10 mouse cellular contexts compared by ENCODE assay signal in genomic region chr6:8485414-8486175, GRCm38 (mm10). TPM values are rescaled to one million over a fixed set of nuclear protein-coding genes. Genes with fewer than 3 reads are reported as not detected.
DNase-seq lines count a peak whose midpoint lies in the region; ATAC-seq lines count a peak whose summit lies in the region.
"Had no signal": no experiment of that assay in that cellular context is flagged by ENCODE, and none has a peak within 500 bp of the region (broad histone marks: within the 10 kb centered on the region; RNA-seq: fewer than 3 reads in every experiment).

No protein-coding gene starts in this region.

- no peaks in the 10 kb centered on the region for H3K27me3 ChIP-seq in kidney, embryonic 15.5 days

- H3K9ac ChIP-seq in kidney, embryonic 15.5 days = no peak overlapping the region

- WGBS in kidney, embryonic 15.5 days = 75% methylated on average over 16 of the region's 16 CpGs

- no peak overlapping the region for H3K4me3 ChIP-seq in kidney, embryonic 15.5 days (replicated peaks)
- H3K4me3 ChIP-seq: left cerebral cortex, adult 2 months had no signal

- H3K4me2 ChIP-seq in kidney, embryonic 15.5 days = no peak overlapping the region

- no peak for DNase-seq in kidney, adult 11 months
- DNase-seq in c-Kit-negative CD71-positive TER-119-positive erythroid progenitor cells, embryonic 14.5 days (ENCODE audit: low read depth, low spot score) = peak; percentile 21
- DNase-seq in thymus, postnatal 0 days (ENCODE audit: low spot score) = peak; percentile 98
- no peak for DNase-seq in layer of hippocampus, adult 18-20 months (ENCODE audit: low spot score in 2 of 2)
- no peak for DNase-seq in cerebellum, postnatal 25 days
- no peak for DNase-seq in frontal cortex, postnatal 25 days (ENCODE audit: low spot score in 2 of 2)

- H3K36me3 ChIP-seq in kidney, embryonic 15.5 days = no peaks in the 10 kb centered on the region

- H3K27ac ChIP-seq in kidney, embryonic 15.5 days = no peak overlapping the region
- H3K27ac ChIP-seq: left cerebral cortex, adult 2 months had no signal

- ATAC-seq in kidney, embryonic 15.5 days (replicated peaks; ENCODE audit: low FRiP score) = peak; percentile 40; the same call in 1 of the 2 replicates
- ATAC-seq in monocyte, adult 5-6 weeks (replicated peaks; ENCODE audit: insufficient number of reproducible peaks, low FRiP score, low TSS enrichment, poor library complexity, severe bottlenecking) = peak; percentile 88
- ATAC-seq: Patski had no signal

- H3K9me3 ChIP-seq in kidney, embryonic 15.5 days (replicated peaks) = no peaks in the 10 kb centered on the region

- H3K4me1 ChIP-seq in kidney, embryonic 15.5 days = 0 out of 2 replicates have a peak, but pooled peaks cover 5% of the 10 kb centered on the region

RNA-seq across cellular contexts. Expression of gene Glcci1, which starts 23.8 kb away (rescaled TPM):
- polyA plus RNA-seq in kidney, embryonic 15.5 days (2015; fragmentation: Nextera tagmentation; extraction: Ambion mirVana) = 9.4 and 11.3 TPM in 2 replicates
- total RNA-seq in monocyte, adult 5-6 weeks (2017) = 15.1 to 25.3 TPM (median 19.9 TPM) in 3 replicates
- 86.5 and 106 TPM in 2 replicates for polyA plus RNA-seq in thymus, postnatal 0 days (2015; fragmentation: Nextera tagmentation; extraction: Ambion mirVana)
- 100 to 1,000 TPM; 110 to 116 TPM for total RNA-seq in layer of hippocampus, adult 18-20 months (2021)

Comparison
In these comparisons a context has a peak if more than half of its experiments do, and no peak if none do; other contexts are left out.
1. DNase-seq: peak in c-Kit-negative CD71-positive TER-119-positive erythroid progenitor cells, embryonic 14.5 days (single experiment) and thymus, postnatal 0 days (single experiment); none in kidney, adult 11 months (single experiment), layer of hippocampus, adult 18-20 months (0 of 2), cerebellum, postnatal 25 days (0 of 2) and frontal cortex, postnatal 25 days (0 of 2).